Mouse (Mus musculus) heart, adult 9 months (tissue): ENCODE results near the gene Helz.

Source experiments
- DNase-seq, 2 experiments: peaks; one replicate each; pipeline ENCODE4 v3.0.0; 2022; ENCODE audit warnings: low spot score in 2 of 2

Helz gene

GRCm38 (mm10) chr11:107721057-107721456, 173.3 kb downstream of the Helz start:
- no peak for DNase-seq

- no peak for DNase-seq
These were observed 176.9 kb downstream of the Helz start for GRCm38 (mm10) chr11:107724603-107725002.

GRCm38 (mm10) chr11:107728073-107728863, 180.5 kb downstream of the Helz start:
- DNase-seq: no peak

GRCm38 (mm10) chr11:107729141-107729540, 181.4 kb downstream of the Helz start:
- no peak for DNase-seq

GRCm38 (mm10) chr11:107730940-107731339, 183.2 kb downstream of the Helz start:
- peak; percentile 44 to 54 for DNase-seq

- DNase-seq: peak in 1 of 2 experiments; percentile 3
These were observed 183.8 kb downstream of the Helz start for GRCm38 (mm10) chr11:107731498-107731897.

GRCm38 (mm10) chr11:107734133-107734532, 186.4 kb downstream of the Helz start:
- peak in 1 of 2 experiments; percentile 15 for DNase-seq

GRCm38 (mm10) chr11:107737886-107738285, 190.2 kb downstream of the Helz start:
- DNase-seq: no peak

GRCm38 (mm10) chr11:107738418-107739099, 190.8 kb downstream of the Helz start:
- DNase-seq: no peak

- DNase-seq: no peak
These were observed 195.4 kb downstream of the Helz start for GRCm38 (mm10) chr11:107743100-107743499.
